Comparison of ENCODE assay signal across 8 mouse cellular contexts in the genomic region with DNA sequence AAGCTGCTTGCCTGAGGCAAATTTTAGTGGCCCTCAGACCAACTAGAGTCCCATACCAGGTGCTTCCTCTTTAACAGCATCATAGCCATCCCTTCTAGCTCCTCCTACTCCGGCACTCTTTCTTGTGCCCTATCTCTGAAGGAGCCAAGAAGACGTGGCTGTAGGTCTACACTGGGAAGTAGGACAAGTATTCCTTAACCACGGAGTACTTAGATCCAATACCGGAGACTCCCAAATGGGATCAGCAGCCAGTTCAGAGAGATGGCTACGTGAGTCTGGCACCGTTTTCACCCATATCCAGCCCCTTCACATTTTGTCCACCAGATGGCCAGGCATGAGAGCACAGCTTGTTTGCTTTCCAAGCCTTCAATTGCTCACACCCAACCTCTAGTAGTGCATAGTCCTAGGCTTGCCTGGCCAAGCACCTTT. TPM values are rescaled to one million over a fixed set of nuclear protein-coding genes. Genes with fewer than 3 reads are reported as not detected.
DNase-seq lines count a peak whose midpoint lies in the region; ATAC-seq and TF ChIP-seq lines count a peak whose summit lies in the region.

No protein-coding gene starts in this region.

- peak overlapping the region; percentile 12; the same call in 1 of the 2 replicates for H3K27ac ChIP-seq in cortical plate, adult 2 months (ENCODE audit: insufficient read depth, low read length)
- peak overlapping the region; percentile 100; the same call in 1 of the 2 replicates for H3K27ac ChIP-seq in heart, embryonic 10.5 days
- H3K27ac ChIP-seq in kidney, embryonic 15.5 days: 0 out of 2 replicates have a peak overlapping the region, but pooled peaks have one; percentile 1
- peak overlapping the region; percentile 36 for H3K27ac ChIP-seq in small intestine, adult 2 months (ENCODE audit: insufficient read depth, low read depth, low read length)

- H3K4me2 ChIP-seq in kidney, embryonic 15.5 days: peak overlapping the region; percentile 92; the same call in 1 of the 2 replicates

- TF ChIP-seq CTCF in cortical plate, adult 2 months (IDR thresholded peaks at IDR 0.05; ENCODE audit: extremely low read depth, insufficient read depth, low read length): peak; percentile 32
- TF ChIP-seq CTCF in small intestine, adult 2 months (IDR thresholded peaks at IDR 0.05; ENCODE audit: extremely low read depth, insufficient read length, insufficient replicate concordance, low read depth, low read length): peak; percentile 67; the same call in 1 of the 2 replicates

- H3K36me3 ChIP-seq in heart, embryonic 10.5 days: peaks cover 44% of the 10 kb centered on the region
- H3K36me3 ChIP-seq in kidney, embryonic 15.5 days: peaks cover 42% of the 10 kb centered on the region
- H3K36me3 ChIP-seq in small intestine, adult 2 months (ENCODE audit: control insufficient read depth, insufficient read depth, low read length): peaks cover 39% of the 10 kb centered on the region

- peak overlapping the region; percentile 93 for H3K4me3 ChIP-seq in cortical plate, adult 2 months (ENCODE audit: insufficient read depth, low read length)
- H3K4me3 ChIP-seq in heart, embryonic 10.5 days: peak overlapping the region; percentile 96
- H3K4me3 ChIP-seq in kidney, embryonic 15.5 days (replicated peaks): peak overlapping the region; percentile 92; the same call in 1 of the 2 replicates
- H3K4me3 ChIP-seq in small intestine, adult 2 months (ENCODE audit: low read depth, low read length): no peak overlapping the region

- H3K4me1 ChIP-seq in cortical plate, adult 2 months (ENCODE audit: control insufficient read depth, insufficient read depth, low read length): peaks cover 8% of the 10 kb centered on the region
- peaks cover 56% of the 10 kb centered on the region for H3K4me1 ChIP-seq in heart, embryonic 10.5 days
- H3K4me1 ChIP-seq in kidney, embryonic 15.5 days: peaks cover 38% of the 10 kb centered on the region
- H3K4me1 ChIP-seq in small intestine, adult 2 months (ENCODE audit: control insufficient read depth, insufficient read depth, insufficient read length, low read length): peaks cover 19% of the 10 kb centered on the region

- H3K9me3 ChIP-seq in heart, embryonic 10.5 days: no peaks in the 10 kb centered on the region
- H3K9me3 ChIP-seq in kidney, embryonic 15.5 days (replicated peaks): no peaks in the 10 kb centered on the region

- no peaks in the 10 kb centered on the region for H3K27me3 ChIP-seq in heart, embryonic 10.5 days (ENCODE audit: insufficient read depth, poor library complexity, severe bottlenecking)
- peaks cover 2% of the 10 kb centered on the region; the same call in 1 of the 2 replicates for H3K27me3 ChIP-seq in kidney, embryonic 15.5 days
- H3K27me3 ChIP-seq in small intestine, adult 2 months (ENCODE audit: control insufficient read depth, insufficient read depth, low read length): no peaks in the 10 kb centered on the region

- no peak overlapping the region for H3K9ac ChIP-seq in kidney, embryonic 15.5 days

- ATAC-seq in kidney, embryonic 15.5 days (replicated peaks; ENCODE audit: low FRiP score): no peak

- no peak for TF ChIP-seq POLR2A in cortical plate, adult 2 months (IDR thresholded peaks at IDR 0.05; ENCODE audit: extremely low read depth, insufficient read depth, low read length)
- no peak for TF ChIP-seq POLR2A in small intestine, adult 2 months (IDR thresholded peaks at IDR 0.05; ENCODE audit: low read depth, low read length)

- DNase-seq in 3T3-L1 (ENCODE audit: low read depth, low spot score) (peak; percentile 83), ES-CJ7 (ENCODE audit: low read depth, low spot score) (peak; percentile 40)
- DNase-seq in heart, embryonic 10.5 days (ENCODE audit: low spot score): no peak
- DNase-seq in lung, postnatal 10 days: peak; percentile 83
- DNase-seq in ovary, postnatal 10 days (ENCODE audit: low spot score): no peak

- WGBS in heart, embryonic 10.5 days: 51% methylated on average over 6 of the region's 6 CpGs
- WGBS in kidney, embryonic 15.5 days: 50% methylated on average over 6 of the region's 6 CpGs
- WGBS in small intestine, adult 2 months: 15% methylated on average over 6 of the region's 6 CpGs

RNA-seq across cellular contexts. Expression of gene Clk3, which starts 3.1 kb away (rescaled TPM):
- polyA plus RNA-seq in cortical plate, adult 2 months (2012; rRNA removed): 160 and 166 TPM in 2 replicates
- 70.6 and 79.7 TPM in 2 replicates for polyA plus RNA-seq in heart, embryonic 10.5 days (2016; fragmentation: Nextera tagmentation; extraction: Ambion mirVana)
- 71.0 and 71.8 TPM in 2 replicates for polyA plus RNA-seq in kidney, embryonic 15.5 days (2015; fragmentation: Nextera tagmentation; extraction: Ambion mirVana)
- 30.7 and 66.1 TPM in 2 replicates for polyA plus RNA-seq in small intestine, adult 2 months (2012; rRNA removed)

RNA-seq across cellular contexts. Expression of gene Edc3, which starts 54.2 kb away (rescaled TPM):
- 12.2 and 13.2 TPM in 2 replicates for polyA plus RNA-seq in cortical plate, adult 2 months (2012; rRNA removed)
- polyA plus RNA-seq in heart, embryonic 10.5 days (2016; fragmentation: Nextera tagmentation; extraction: Ambion mirVana): 24.7 and 28.5 TPM in 2 replicates
- polyA plus RNA-seq in kidney, embryonic 15.5 days (2015; fragmentation: Nextera tagmentation; extraction: Ambion mirVana): 33.6 and 34.4 TPM in 2 replicates
- 3.7 and 8.0 TPM in 2 replicates for polyA plus RNA-seq in small intestine, adult 2 months (2012; rRNA removed)

Comparison
In these comparisons a context has a peak if more than half of its experiments do, and no peak if none do; other contexts are left out.
1. DNase-seq: peak in 3T3-L1 (single experiment), ES-CJ7 (single experiment) and lung, postnatal 10 days (single experiment); none in heart, embryonic 10.5 days (single experiment) and ovary, postnatal 10 days (single experiment).
2. H3K27ac ChIP-seq: peak in every context shown above with its lines; median percentile 100 in heart, embryonic 10.5 days; 36 in small intestine, adult 2 months; 12 in cortical plate, adult 2 months; 1 in kidney, embryonic 15.5 days.